Mouse (Mus musculus) c-Kit-positive CD71-positive TER-119-positive erythroid progenitor cells, embryonic 14.5 days (primary cell): Measurements from ENCODE around the gene Stat5b.

Source experiments
- DNase-seq: peaks from one replicate; pipeline ENCODE4 v3.0.0-alpha.2; 2013; ENCODE audit warnings: low spot score

Stat5b gene

GRCm38 (mm10) chr11:100865618-100866017 is 15.1 kb upstream of the Stat5b start:
- DNase-seq, result no peak

- no peak for DNase-seq
These were observed 12.6 kb upstream of the Stat5b start for GRCm38 (mm10) chr11:100863141-100863540.

- no peak for DNase-seq
These were observed 11.3 kb upstream of the Stat5b start for GRCm38 (mm10) chr11:100861836-100862235.

- DNase-seq, result no peak
These were observed 10.8 kb upstream of the Stat5b start for GRCm38 (mm10) chr11:100861335-100861734.

- DNase-seq, result peak; percentile 70
These were observed 9.9 kb upstream of the Stat5b start for GRCm38 (mm10) chr11:100860198-100861048.

- DNase-seq, result no peak
These were observed 9.1 kb upstream of the Stat5b start for GRCm38 (mm10) chr11:100859579-100860075.

GRCm38 (mm10) chr11:100858935-100859578 is 8.5 kb upstream of the Stat5b start, which contains the start of gene Stat5a:
Gene Stat5a (plus strand): TSS chr11:100859351.
- no peak for DNase-seq

GRCm38 (mm10) chr11:100857960-100858359 is 7.4 kb upstream of the Stat5b start:
- no peak for DNase-seq

GRCm38 (mm10) chr11:100855178-100855577 is 4.7 kb upstream of the Stat5b start:
- DNase-seq, result no peak

- DNase-seq, result no peak
These were observed 3.7 kb upstream of the Stat5b start for GRCm38 (mm10) chr11:100854268-100854667.

- DNase-seq, result no peak
These were observed 2.5 kb upstream of the Stat5b start for GRCm38 (mm10) chr11:100853018-100853417.

GRCm38 (mm10) chr11:100852088-100852487 is 1.6 kb upstream of the Stat5b start:
- DNase-seq, result no peak

GRCm38 (mm10) chr11:100850778-100851528 is 429 bp upstream of the Stat5b start:
- DNase-seq, result no peak

GRCm38 (mm10) chr11:100849456-100850037 is 977 bp downstream of the Stat5b start:
- DNase-seq, result peak; percentile 50

- DNase-seq, result no peak
These were observed 1.6 kb downstream of the Stat5b start for GRCm38 (mm10) chr11:100848789-100849379.

GRCm38 (mm10) chr11:100848080-100848479 is 2.4 kb downstream of the Stat5b start:
- no peak for DNase-seq

GRCm38 (mm10) chr11:100847572-100847971 is 3.0 kb downstream of the Stat5b start:
- DNase-seq, result no peak

GRCm38 (mm10) chr11:100845793-100846192 is 4.7 kb downstream of the Stat5b start:
- DNase-seq, result no peak

- no peak for DNase-seq
These were observed 6.4 kb downstream of the Stat5b start for GRCm38 (mm10) chr11:100844121-100844520.

- no peak for DNase-seq
These were observed 7.4 kb downstream of the Stat5b start for GRCm38 (mm10) chr11:100843070-100843669.

GRCm38 (mm10) chr11:100842025-100842424 is 8.5 kb downstream of the Stat5b start:
- DNase-seq, result no peak
